Mouse (Mus musculus) right cerebral cortex, postnatal 14 days (tissue): ENCODE data around the gene Naaa.

ENCODE experiments used
- DNase-seq: peaks from one replicate; pipeline ENCODE4 v3.0.0; 2022

Gene Naaa

GRCm38 (mm10) chr5:92277437-92278394, at the start of gene Naaa:
Gene Naaa, minus strand, starts transcription at chr5:92278170.
- DNase-seq, result peak; percentile 64

GRCm38 (mm10) chr5:92327367-92327766, 49.4 kb upstream of the Naaa start:
- no peak for DNase-seq

- DNase-seq, result no peak
Measured at GRCm38 (mm10) chr5:92323264-92323663, 45.3 kb upstream of the Naaa start.

- DNase-seq, result no peak
Measured at GRCm38 (mm10) chr5:92322612-92323011, 44.6 kb upstream of the Naaa start.

- DNase-seq, result no peak
Measured at GRCm38 (mm10) chr5:92321631-92322400, 43.8 kb upstream of the Naaa start.

GRCm38 (mm10) chr5:92318596-92318995, 40.6 kb upstream of the Naaa start:
- no peak for DNase-seq

GRCm38 (mm10) chr5:92318119-92318518, 40.1 kb upstream of the Naaa start:
- DNase-seq, result no peak

GRCm38 (mm10) chr5:92313776-92314175, 35.8 kb upstream of the Naaa start:
- no peak for DNase-seq

- DNase-seq, result peak; percentile 97
Measured at GRCm38 (mm10) chr5:92312046-92312715, 34.2 kb upstream of the Naaa start.

GRCm38 (mm10) chr5:92309681-92310511, 31.9 kb upstream of the Naaa start, which contains the start of gene Sdad1:
Gene Sdad1, minus strand, starts transcription at chr5:92310479.
- peak; percentile 93 for DNase-seq

- DNase-seq, result no peak
Measured at GRCm38 (mm10) chr5:92304291-92304690, 26.3 kb upstream of the Naaa start.

- DNase-seq, result no peak
Measured at GRCm38 (mm10) chr5:92302149-92302840, 24.3 kb upstream of the Naaa start.

GRCm38 (mm10) chr5:92294525-92294924, 16.6 kb upstream of the Naaa start:
- no peak for DNase-seq

GRCm38 (mm10) chr5:92291652-92292414, 13.9 kb upstream of the Naaa start:
- DNase-seq, result no peak

GRCm38 (mm10) chr5:92287840-92288239, 9.9 kb upstream of the Naaa start:
- DNase-seq, result no peak

- DNase-seq, result no peak
Measured at GRCm38 (mm10) chr5:92283107-92283506, 5.1 kb upstream of the Naaa start.

- DNase-seq, result no peak
Measured at GRCm38 (mm10) chr5:92282571-92282970, 4.6 kb upstream of the Naaa start.

GRCm38 (mm10) chr5:92278942-92279537, 1.1 kb upstream of the Naaa start:
- no peak for DNase-seq

GRCm38 (mm10) chr5:92270496-92270895, 7.5 kb downstream of the Naaa start:
- no peak for DNase-seq

- DNase-seq, result peak; percentile 81
Measured at GRCm38 (mm10) chr5:92263761-92264359, 14.1 kb downstream of the Naaa start.
